Mouse (Mus musculus) embryonic facial prominence, embryonic 12.5 days (tissue): ENCODE data around the gene Msh4. TPM values are rescaled to one million over a fixed set of nuclear protein-coding genes. Genes with fewer than 3 reads are reported as not detected.
"Not testable (repeated sequence)": the region's sequence is repeated elsewhere in the genome, so short reads cannot be mapped to it uniquely, and the experiment has no call there.

Experiments used
- ATAC-seq: fragments of 200-750 bp; cut with Nextera tagmentation; 2 replicates; pipeline ENCODE4 v1.8.0; 2017; ENCODE audit not compliant: insufficient number of reproducible peaks, insufficient read depth, low FRiP score, low TSS enrichment
- H3K27ac ChIP-seq: fragments of 300-500 bp; sonication (generic); 2 replicates; pipeline ENCODE4 v1.5.1; 2016; ENCODE audit warnings: mild to moderate bottlenecking
- H3K27me3 ChIP-seq: fragments of 300-500 bp; sonication (generic); 2 replicates; pipeline ENCODE4 v1.6.1; 2016; ENCODE audit warnings: mild to moderate bottlenecking, moderate library complexity
- H3K36me3 ChIP-seq: fragments of 300-500 bp; sonication (generic); 2 replicates; pipeline ENCODE4 v1.6.1; 2016; ENCODE audit warnings: mild to moderate bottlenecking
- H3K4me1 ChIP-seq: fragments of 300-500 bp; sonication (generic); 2 replicates; pipeline ENCODE4 v1.6.1; 2016
- H3K4me2 ChIP-seq: fragments of 300-500 bp; sonication (generic); replicated peaks from 2 replicates; pipeline ENCODE4 v1.6.1; 2016; ENCODE audit warnings: mild to moderate bottlenecking, moderate library complexity
- H3K4me3 ChIP-seq: fragments of 300-500 bp; sonication (generic); 2 replicates; pipeline ENCODE4 v1.5.1; 2016; ENCODE audit warnings: mild to moderate bottlenecking
- H3K9ac ChIP-seq: fragments of 300-500 bp; sonication (generic); 2 replicates; pipeline ENCODE4 v1.6.1; 2016; ENCODE audit warnings: mild to moderate bottlenecking, moderate library complexity
- H3K9me3 ChIP-seq: fragments of 300-500 bp; sonication (generic); 2 replicates; pipeline ENCODE4 v1.6.1; 2016; ENCODE audit warnings: mild to moderate bottlenecking, moderate library complexity
- WGBS: fragments of 180-500 bp; shearing (Covaris S2); methylation state at CpG from one replicate; pipeline ENCODE4 v1.1.7; 2016; 5-methylcytosine and 5-hydroxymethylcytosine counted together
- polyA plus RNA-seq: library from polyadenylated mRNA; unstranded; fragments of >200 nt; fragmentation: Nextera tagmentation; extraction: Ambion mirVana; gene quantifications from 2 replicates; pipeline ENCODE4 v1.2.1, GENCODE M21; 2016

Gene Msh4
- polyA plus RNA-seq, 1 experiment from 2014 or later: 0.19 TPM

DNA sequence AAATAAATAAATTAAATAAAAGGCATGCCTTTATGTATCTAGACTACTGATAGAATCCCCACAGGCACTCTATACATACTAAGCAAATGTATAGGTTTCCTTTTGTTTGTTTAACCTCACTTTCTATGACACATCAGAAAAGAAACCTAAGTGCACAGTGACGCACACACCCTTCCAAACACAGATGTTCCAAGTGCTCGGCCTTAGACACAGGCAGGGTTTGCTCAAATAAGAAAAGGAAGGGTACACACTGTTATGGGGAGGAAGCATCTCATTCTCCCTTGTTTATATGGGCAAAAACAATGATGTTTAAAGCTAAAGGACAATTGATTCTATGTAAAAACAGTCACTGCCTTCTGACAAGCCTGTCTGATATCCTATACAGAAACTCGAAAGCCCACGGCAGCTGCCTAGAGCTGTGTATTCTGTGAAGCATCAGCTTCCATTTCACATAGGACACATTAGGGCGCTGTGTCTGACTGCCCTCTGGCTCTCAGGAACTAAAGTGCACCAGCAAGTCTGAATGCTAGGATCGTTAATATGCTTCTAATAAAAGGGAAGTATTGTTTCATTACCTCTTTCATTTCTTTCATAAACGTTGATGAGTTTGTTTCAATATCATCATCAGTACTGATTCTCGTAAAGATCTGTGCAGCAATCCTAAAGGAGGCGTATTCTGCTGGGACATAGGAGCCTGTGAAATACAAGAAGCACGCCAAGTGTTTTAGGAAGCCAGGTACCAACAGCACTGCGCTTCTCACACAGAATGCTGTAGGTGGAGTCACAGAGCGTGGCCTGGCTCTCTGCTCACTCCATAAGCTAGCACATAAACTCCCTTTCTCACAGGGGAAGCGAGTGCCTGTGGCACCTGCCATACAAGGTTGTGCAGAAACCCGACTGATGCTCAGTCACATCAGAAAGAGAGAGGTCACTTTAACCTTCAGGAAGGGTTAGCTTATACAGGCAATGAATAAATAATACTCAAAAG, 38.5 kb downstream of the Msh4 start:
- Histone ChIP-seq H3K4me3 (no peak overlapping the region), H3K4me1 (no peaks in the 10 kb centered on the region), H3K27me3 (no peaks in the 10 kb centered on the region), H3K9me3 (no peaks in the 10 kb centered on the region), H3K4me2 (no peak overlapping the region), H3K9ac (no peak overlapping the region), H3K27ac (no peak overlapping the region), H3K36me3 (no peaks in the 10 kb centered on the region)
- no peak for ATAC-seq
- WGBS: 64% methylated on average over 14 of the region's 14 CpGs

DNA sequence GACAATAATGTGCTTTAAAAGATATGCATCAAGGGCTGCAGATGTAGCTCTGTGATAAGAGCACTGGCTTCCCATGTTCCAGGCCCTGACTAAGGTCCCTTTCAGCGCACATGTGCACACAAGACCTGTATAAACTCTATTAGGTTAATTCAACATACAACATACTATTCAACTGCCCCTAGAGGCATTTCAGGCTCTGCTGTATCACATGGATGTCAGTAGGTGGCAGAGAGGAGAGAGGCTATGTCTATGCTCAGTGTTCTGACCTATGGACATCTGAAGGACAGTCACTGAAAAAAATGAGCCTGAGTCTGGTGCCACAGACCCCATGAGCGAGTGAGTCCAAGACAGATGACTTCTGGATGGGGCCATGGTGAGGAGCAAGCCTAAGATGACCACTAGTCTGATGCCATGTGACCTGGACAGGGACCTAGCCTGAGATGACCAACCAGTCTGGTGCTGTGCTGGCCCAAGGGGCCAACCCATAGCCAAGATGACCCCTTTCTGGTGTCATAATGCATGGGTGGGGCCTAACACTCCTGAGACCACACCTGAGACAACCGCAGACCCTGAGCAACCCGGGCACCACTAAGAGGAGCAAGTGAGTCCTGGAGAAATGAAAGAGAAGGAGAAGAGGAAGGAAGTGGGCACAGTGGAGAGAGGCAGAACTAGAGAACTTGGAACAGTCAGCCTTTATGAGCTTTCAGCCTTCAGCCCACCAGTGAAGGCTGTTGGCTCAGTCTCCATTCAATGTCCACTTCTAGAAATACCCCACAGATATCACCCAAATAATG, 41.1 kb downstream of the Msh4 start:
- Histone ChIP-seq H3K4me1 (no peaks in the 10 kb centered on the region), H3K4me2 (no peak overlapping the region), H3K9ac (no peak overlapping the region), H3K27me3 (no peaks in the 10 kb centered on the region), H3K36me3 (no peaks in the 10 kb centered on the region), H3K27ac (no peak overlapping the region), H3K9me3 (no peaks in the 10 kb centered on the region), H3K4me3 (no peak overlapping the region)
- 86% methylated on average over 4 of the region's 4 CpGs for WGBS
- ATAC-seq: no peak

DNA sequence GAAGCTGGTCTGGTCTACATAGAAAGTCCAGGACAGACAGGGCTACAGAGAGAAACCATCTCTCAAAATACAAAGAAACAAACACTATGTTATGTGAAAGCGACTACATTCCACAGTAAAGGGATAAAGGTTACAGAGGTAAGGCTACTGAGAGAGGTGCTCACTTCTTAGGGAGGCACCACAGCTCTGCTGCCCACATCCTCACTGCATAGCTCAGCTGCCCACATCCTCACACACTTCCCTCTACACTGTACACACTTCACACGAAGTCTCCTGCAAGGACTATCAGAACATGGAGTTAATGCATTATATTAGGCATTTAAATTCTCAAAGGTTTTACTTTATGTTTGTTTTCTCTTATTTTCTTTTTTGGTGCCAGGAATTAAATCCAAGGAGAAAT, 42.1 kb downstream of the Msh4 start:
- H3K9ac ChIP-seq: no peak overlapping the region
- no peak overlapping the region for H3K4me2 ChIP-seq
- H3K27ac ChIP-seq: no peak overlapping the region
- 81% methylated on average over 2 of the region's 2 CpGs for WGBS
- H3K4me3 ChIP-seq: no peak overlapping the region
- H3K4me1 ChIP-seq: no peaks in the 10 kb centered on the region
- ATAC-seq: no peak
- no peaks in the 10 kb centered on the region for H3K27me3 ChIP-seq
- H3K36me3 ChIP-seq: no peaks in the 10 kb centered on the region
- no peaks in the 10 kb centered on the region for H3K9me3 ChIP-seq

DNA sequence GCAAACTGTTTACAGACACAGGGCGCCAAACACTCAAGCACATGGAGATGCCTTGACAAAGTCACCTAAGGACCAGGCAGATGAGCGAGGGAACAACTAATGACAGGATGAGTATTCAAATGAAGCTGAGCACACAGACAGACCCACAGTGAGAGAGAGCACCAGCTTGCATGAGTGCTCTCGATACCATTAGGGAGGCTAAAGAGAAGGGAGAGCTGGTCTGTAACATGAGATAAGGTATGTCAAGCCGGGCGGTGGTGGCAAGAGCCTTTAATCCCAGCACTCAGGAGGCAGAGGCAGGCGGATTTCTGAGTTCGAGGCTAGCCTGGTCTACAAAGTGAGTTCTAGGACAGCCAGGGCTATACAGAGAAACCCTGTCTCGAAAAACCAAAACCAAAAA, 45.5 kb downstream of the Msh4 start:
- H3K4me2 ChIP-seq, H3K4me1 ChIP-seq, H3K27me3 ChIP-seq, H3K36me3 ChIP-seq, H3K27ac ChIP-seq, ATAC-seq, H3K9ac ChIP-seq, H3K4me3 ChIP-seq, H3K9me3 ChIP-seq: not testable (repeated sequence)
- WGBS: 89% methylated on average over 8 of the region's 8 CpGs

DNA sequence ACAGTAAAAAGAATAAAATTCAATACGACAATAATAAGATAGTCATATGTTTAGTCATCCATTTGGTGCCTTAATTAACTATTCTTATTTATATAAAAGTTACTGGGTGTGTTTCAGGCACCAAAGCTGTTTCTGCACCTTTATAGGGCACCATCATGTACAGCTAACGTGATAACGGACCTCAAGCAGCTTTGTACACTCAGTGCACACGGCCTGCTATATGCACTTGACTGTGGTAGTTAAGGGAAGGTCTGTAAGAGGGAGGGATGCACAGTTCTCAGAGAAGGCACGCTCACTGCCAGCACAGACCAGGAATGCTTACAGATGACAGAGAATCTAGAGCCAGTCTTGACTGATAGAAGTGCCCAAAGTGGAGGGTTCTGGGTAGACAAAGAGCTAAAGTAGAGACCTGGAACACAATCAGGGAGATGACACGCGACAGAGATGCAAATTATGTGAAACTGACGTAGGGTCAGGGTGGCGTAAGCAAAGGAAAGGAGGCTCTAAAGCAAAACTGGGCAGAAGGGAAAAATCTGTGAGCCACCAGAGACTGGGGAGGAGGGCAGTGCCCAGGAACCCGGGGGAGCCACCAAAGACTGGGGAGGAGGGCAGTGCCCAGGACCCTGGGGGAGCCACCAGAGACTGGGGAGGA, 47.5 kb downstream of the Msh4 start:
- no peak overlapping the region for H3K4me2 ChIP-seq
- H3K4me1 ChIP-seq: no peaks in the 10 kb centered on the region
- H3K9ac ChIP-seq: no peak overlapping the region
- no peak overlapping the region for H3K27ac ChIP-seq
- WGBS: 79% methylated on average over 10 of the region's 10 CpGs
- no peaks in the 10 kb centered on the region for H3K36me3 ChIP-seq
- H3K27me3 ChIP-seq: no peaks in the 10 kb centered on the region
- H3K9me3 ChIP-seq: no peaks in the 10 kb centered on the region
- no peak for ATAC-seq
- H3K4me3 ChIP-seq: no peak overlapping the region

DNA sequence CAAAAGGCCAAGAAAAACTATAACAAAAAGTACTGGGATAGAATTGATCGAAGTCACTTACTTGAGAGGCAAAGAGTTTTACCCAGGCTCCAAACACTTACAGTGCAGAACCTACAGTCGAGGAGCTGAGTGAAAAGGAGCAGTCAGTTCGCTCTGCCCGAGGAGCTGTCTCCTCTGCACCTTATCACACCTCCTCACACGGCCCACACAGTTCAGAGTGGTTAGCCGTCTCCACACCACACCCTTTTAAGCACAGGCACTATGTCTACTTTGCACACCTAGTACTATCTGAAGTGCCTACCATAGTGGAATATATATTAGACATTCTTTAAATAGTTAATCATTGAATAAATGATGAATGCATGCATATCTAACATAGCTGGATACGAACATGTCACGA, 53.7 kb downstream of the Msh4 start:
- Histone ChIP-seq H3K36me3 (no peaks in the 10 kb centered on the region), H3K4me1 (peaks cover 4% of the 10 kb centered on the region; the same call in 1 of the 2 replicates), H3K27me3 (no peaks in the 10 kb centered on the region), H3K9me3 (no peaks in the 10 kb centered on the region), H3K4me2 (no peak overlapping the region), H3K9ac (no peak overlapping the region), H3K27ac (no peak overlapping the region), H3K4me3 (no peak overlapping the region)
- 77% methylated on average over 8 of the region's 8 CpGs for WGBS
- no peak for ATAC-seq

DNA sequence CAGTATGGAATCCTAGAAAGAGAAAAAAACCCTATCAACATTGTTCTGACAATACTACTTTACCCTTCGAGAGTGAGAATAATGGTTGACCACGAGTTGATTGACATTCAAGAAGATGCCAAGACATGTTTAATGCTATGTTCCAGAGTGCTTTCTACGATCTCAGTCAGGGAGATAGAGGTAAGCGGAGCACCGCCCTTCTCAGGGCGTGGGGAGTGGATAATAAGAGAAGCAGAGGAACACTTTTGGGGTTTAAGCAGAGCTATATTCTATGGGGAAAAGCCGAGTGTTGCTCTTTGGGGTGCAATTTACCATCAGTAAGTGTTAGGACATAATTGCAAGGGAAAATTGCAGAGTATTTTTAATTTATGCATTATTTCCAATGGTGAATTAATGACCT, 55.2 kb downstream of the Msh4 start:
- 86% methylated on average over 7 of the region's 7 CpGs for WGBS
- ATAC-seq: no peak
- H3K9me3 ChIP-seq: no peaks in the 10 kb centered on the region
- H3K4me2 ChIP-seq: no peak overlapping the region
- no peak overlapping the region for H3K27ac ChIP-seq
- no peak overlapping the region for H3K4me3 ChIP-seq
- H3K36me3 ChIP-seq: no peaks in the 10 kb centered on the region
- H3K9ac ChIP-seq: no peak overlapping the region
- peaks cover 4% of the 10 kb centered on the region; the same call in 1 of the 2 replicates for H3K4me1 ChIP-seq
- H3K27me3 ChIP-seq: no peaks in the 10 kb centered on the region

DNA sequence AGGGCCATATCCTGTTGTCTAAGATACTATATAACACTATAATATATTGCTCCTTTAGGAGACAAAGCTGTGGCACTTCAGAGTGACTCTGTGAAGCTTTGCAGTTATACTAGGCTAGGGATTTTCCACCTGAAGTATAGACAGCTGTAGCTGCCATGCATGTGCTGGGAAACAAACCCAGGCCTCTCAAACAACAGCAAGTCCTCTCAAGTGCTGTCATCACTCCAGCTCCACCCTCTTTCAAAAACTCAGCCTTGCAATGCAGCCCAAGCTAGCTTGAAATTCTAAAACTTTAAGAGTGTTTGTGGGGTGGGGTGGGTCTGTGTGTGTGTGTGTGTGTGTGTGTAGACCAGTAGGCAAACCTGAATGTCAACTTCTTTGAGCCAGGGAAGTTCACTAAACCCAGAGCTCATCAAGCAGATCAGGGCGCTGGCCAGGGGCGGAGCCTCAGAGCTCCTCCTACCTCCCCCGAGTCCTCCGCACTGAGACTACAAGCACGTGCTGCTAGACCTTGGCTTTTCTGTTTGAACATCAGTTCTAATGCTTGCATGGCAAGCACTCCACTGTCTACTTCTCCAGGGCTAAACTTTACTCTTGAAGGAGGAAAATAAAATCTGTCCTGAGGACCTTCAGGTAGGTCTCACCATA, 56.4 kb downstream of the Msh4 start:
- peak overlapping the region; percentile 27 for H3K4me2 ChIP-seq
- no peaks in the 10 kb centered on the region for H3K36me3 ChIP-seq
- H3K4me1 ChIP-seq: peaks cover 4% of the 10 kb centered on the region; the same call in 1 of the 2 replicates
- peak; percentile 86 for ATAC-seq
- 11% methylated on average over 5 of the region's 5 CpGs for WGBS
- H3K27me3 ChIP-seq: no peaks in the 10 kb centered on the region
- H3K9me3 ChIP-seq: no peaks in the 10 kb centered on the region
- no peak overlapping the region for H3K27ac ChIP-seq
- no peak overlapping the region for H3K4me3 ChIP-seq
- no peak overlapping the region for H3K9ac ChIP-seq

DNA sequence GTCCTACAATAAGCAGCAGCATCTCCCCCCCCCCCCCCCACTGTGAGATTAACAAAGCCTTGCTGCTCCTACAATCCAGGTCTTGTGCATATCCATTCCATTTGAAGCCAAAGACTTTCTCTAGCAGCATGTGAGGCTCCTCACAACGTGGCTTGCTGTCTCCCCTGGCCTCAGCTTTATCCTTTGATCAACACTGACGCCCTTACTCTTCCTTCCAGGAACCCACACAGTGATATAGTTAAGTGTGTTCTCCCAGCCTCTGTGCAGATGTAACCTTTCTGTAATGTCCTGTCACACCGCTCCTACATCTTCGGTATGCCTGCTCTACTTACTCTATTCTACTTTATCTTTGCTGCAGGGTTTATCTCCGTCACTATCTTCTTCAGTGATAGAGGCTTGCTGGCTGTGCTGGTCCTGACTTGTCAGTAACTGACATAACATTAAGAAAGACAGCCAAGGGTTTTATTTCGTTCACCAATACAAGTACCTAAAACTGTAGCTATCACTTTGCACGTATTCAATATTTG, 58.7 kb downstream of the Msh4 start:
- no peaks in the 10 kb centered on the region for H3K36me3 ChIP-seq
- H3K4me1 ChIP-seq: peaks cover 4% of the 10 kb centered on the region; the same call in 1 of the 2 replicates
- no peak for ATAC-seq
- WGBS: 79% methylated on average over 7 of the region's 7 CpGs
- no peaks in the 10 kb centered on the region; the same call in 1 of the 2 replicates for H3K27me3 ChIP-seq
- no peak overlapping the region for H3K9ac ChIP-seq
- no peaks in the 10 kb centered on the region for H3K9me3 ChIP-seq
- no peak overlapping the region for H3K4me3 ChIP-seq
- H3K27ac ChIP-seq: no peak overlapping the region
- H3K4me2 ChIP-seq: no peak overlapping the region

DNA sequence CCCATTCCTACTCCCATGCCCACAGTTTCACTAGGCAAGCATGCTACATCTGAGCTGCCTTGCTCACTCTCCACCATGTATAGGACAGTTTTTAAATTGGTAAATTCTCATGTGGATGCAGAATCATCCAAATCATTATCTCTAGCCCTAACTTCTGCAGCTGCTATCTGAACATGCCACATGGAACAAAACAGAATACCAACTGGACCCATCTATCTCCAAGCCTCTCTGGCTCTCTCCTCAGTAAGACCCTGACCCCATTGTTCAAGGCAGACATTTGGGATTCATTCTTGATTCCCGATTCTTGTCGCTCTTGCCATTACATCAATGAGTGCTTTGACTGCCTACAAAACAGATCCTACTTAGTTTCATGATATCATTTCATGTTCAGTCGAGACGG, 59.8 kb downstream of the Msh4 start:
- Histone ChIP-seq H3K27me3 (no peaks in the 10 kb centered on the region; the same call in 1 of the 2 replicates), H3K4me3 (no peak overlapping the region), H3K4me2 (no peak overlapping the region), H3K4me1 (peaks cover 4% of the 10 kb centered on the region; the same call in 1 of the 2 replicates), H3K9ac (no peak overlapping the region), H3K36me3 (no peaks in the 10 kb centered on the region), H3K9me3 (no peaks in the 10 kb centered on the region), H3K27ac (no peak overlapping the region)
- 95% methylated on average over 4 of the region's 4 CpGs for WGBS
- no peak for ATAC-seq

DNA sequence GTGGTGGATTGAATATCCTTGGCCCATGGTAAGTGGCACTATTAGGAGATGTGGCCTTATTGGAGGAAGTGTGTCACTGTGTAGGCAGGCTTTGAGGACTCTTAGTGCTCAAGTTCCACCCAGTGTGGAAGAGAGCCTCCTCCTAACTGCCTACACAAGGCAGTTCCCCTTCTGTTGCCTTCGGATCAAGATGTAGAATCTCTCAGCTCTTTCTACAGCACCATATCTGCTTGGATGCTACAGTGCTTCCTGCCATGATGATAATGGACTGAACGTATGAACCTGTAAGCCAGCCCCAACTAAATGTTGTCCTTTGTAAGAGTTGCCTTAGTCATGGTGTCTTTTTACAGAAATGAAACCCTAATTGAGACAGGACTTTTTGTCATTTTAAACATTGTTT, 60.4 kb downstream of the Msh4 start:
- Histone ChIP-seq H3K4me2 (no peak overlapping the region), H3K4me3 (no peak overlapping the region), H3K9ac (no peak overlapping the region), H3K27ac (no peak overlapping the region), H3K27me3 (no peaks in the 10 kb centered on the region; the same call in 1 of the 2 replicates), H3K36me3 (no peaks in the 10 kb centered on the region), H3K4me1 (peaks cover 4% of the 10 kb centered on the region; the same call in 1 of the 2 replicates), H3K9me3 (no peaks in the 10 kb centered on the region)
- no peak for ATAC-seq
- 75% methylated on average over 2 of the region's 2 CpGs for WGBS
